Mouse (Mus musculus): ENCODE measurements around the gene Nploc4. TPM values are rescaled to one million over a fixed set of nuclear protein-coding genes. Genes with fewer than 3 reads are reported as not detected.

Gene Nploc4
- polyA plus RNA-seq, 1 experiment from 2014 or later: 56.8 TPM

Small RNA genes lying within 50 kb of the gene (microRNA-seq; reads per million reads assigned to microRNA genes)
- gene Gm23419 (not detected), gene Mir6935 (2.6 reads per million)

Other genes starting within 250 kb of the Nploc4 start
- gene Bahcc1, start 204.8 kb downstream of the Nploc4 start, polyA plus RNA-seq (2016; fragmentation: Nextera tagmentation; extraction: Ambion mirVana): 19.9 and 20.3 TPM in 2 replicates
- 3,099 and 3,197 TPM in 2 replicates for gene Actg1, start 89.2 kb downstream of the Nploc4 start, polyA plus RNA-seq (2016; fragmentation: Nextera tagmentation; extraction: Ambion mirVana)
- gene Fscn2, start 76.2 kb downstream of the Nploc4 start, polyA plus RNA-seq (2016; fragmentation: Nextera tagmentation; extraction: Ambion mirVana): 0.35 and 0.74 TPM in 2 replicates
- gene Faap100, start 58.9 kb downstream of the Nploc4 start, polyA plus RNA-seq (2016; fragmentation: Nextera tagmentation; extraction: Ambion mirVana): 34.2 and 40.6 TPM in 2 replicates
- not detected in 2 replicates for gene Tspan10, start 4.9 kb upstream of the Nploc4 start, polyA plus RNA-seq (2016; fragmentation: Nextera tagmentation; extraction: Ambion mirVana)
- 0.24 TPM in 1 of 2 replicates, not detected in the other for gene Pde6g, start 15.8 kb upstream of the Nploc4 start, polyA plus RNA-seq (2016; fragmentation: Nextera tagmentation; extraction: Ambion mirVana)
- gene Oxld1, start 20.4 kb upstream of the Nploc4 start, polyA plus RNA-seq (2016; fragmentation: Nextera tagmentation; extraction: Ambion mirVana): 9.7 and 10.5 TPM in 2 replicates
- 48.9 and 56.7 TPM in 2 replicates for gene Ccdc137, start 20.4 kb upstream of the Nploc4 start, polyA plus RNA-seq (2016; fragmentation: Nextera tagmentation; extraction: Ambion mirVana)
- 54.2 and 65.6 TPM in 2 replicates for gene Arl16, start 29.9 kb upstream of the Nploc4 start, polyA plus RNA-seq (2016; fragmentation: Nextera tagmentation; extraction: Ambion mirVana)
- 187 and 250 TPM in 2 replicates for gene Mrpl12, start 46.9 kb upstream of the Nploc4 start, polyA plus RNA-seq (2016; fragmentation: Nextera tagmentation; extraction: Ambion mirVana)
- gene Slc25a10, start 54.1 kb upstream of the Nploc4 start, polyA plus RNA-seq (2016; fragmentation: Nextera tagmentation; extraction: Ambion mirVana): 69.0 and 71.8 TPM in 2 replicates
- gene Gcgr, start 93.0 kb upstream of the Nploc4 start, polyA plus RNA-seq (2016; fragmentation: Nextera tagmentation; extraction: Ambion mirVana): 0.26 and 1.1 TPM in 2 replicates
- 223 and 235 TPM in 2 replicates for gene Mcrip1, start 112.0 kb upstream of the Nploc4 start, polyA plus RNA-seq (2016; fragmentation: Nextera tagmentation; extraction: Ambion mirVana)
- gene Ppp1r27, start 113.4 kb upstream of the Nploc4 start, polyA plus RNA-seq (2016; fragmentation: Nextera tagmentation; extraction: Ambion mirVana): 0.25 and 0.26 TPM in 2 replicates
- 613 and 656 TPM in 2 replicates for gene P4hb, start 135.5 kb upstream of the Nploc4 start, polyA plus RNA-seq (2016; fragmentation: Nextera tagmentation; extraction: Ambion mirVana)
- gene Arhgdia, start 143.9 kb upstream of the Nploc4 start, polyA plus RNA-seq (2016; fragmentation: Nextera tagmentation; extraction: Ambion mirVana): 742 and 814 TPM in 2 replicates
- 720 and 728 TPM in 2 replicates for gene Alyref, start 160.7 kb upstream of the Nploc4 start, polyA plus RNA-seq (2016; fragmentation: Nextera tagmentation; extraction: Ambion mirVana)
- 201 and 207 TPM in 2 replicates for gene Anapc11, start 160.7 kb upstream of the Nploc4 start, polyA plus RNA-seq (2016; fragmentation: Nextera tagmentation; extraction: Ambion mirVana)
- gene Npb, start 170.8 kb upstream of the Nploc4 start, polyA plus RNA-seq (2016; fragmentation: Nextera tagmentation; extraction: Ambion mirVana): 0.56 TPM in 1 of 2 replicates, not detected in the other
- gene Pcyt2, start 180.2 kb upstream of the Nploc4 start, polyA plus RNA-seq (2016; fragmentation: Nextera tagmentation; extraction: Ambion mirVana): 161 and 169 TPM in 2 replicates
- gene Sirt7, start 187.5 kb upstream of the Nploc4 start, polyA plus RNA-seq (2016; fragmentation: Nextera tagmentation; extraction: Ambion mirVana): 27.2 and 28.8 TPM in 2 replicates
- 25.9 and 28.1 TPM in 2 replicates for gene Mafg, start 195.9 kb upstream of the Nploc4 start, polyA plus RNA-seq (2016; fragmentation: Nextera tagmentation; extraction: Ambion mirVana)
- 40.6 TPM in 2 replicates for gene Pycr1, start 206.1 kb upstream of the Nploc4 start, polyA plus RNA-seq (2016; fragmentation: Nextera tagmentation; extraction: Ambion mirVana)
- gene Myadml2, start 210.4 kb upstream of the Nploc4 start, polyA plus RNA-seq (2016; fragmentation: Nextera tagmentation; extraction: Ambion mirVana): not detected in 2 replicates
- 9.1 and 10.1 TPM in 2 replicates for gene Notum, start 223.5 kb upstream of the Nploc4 start, polyA plus RNA-seq (2016; fragmentation: Nextera tagmentation; extraction: Ambion mirVana)
- 166 and 171 TPM in 2 replicates for gene Aspscr1, start 235.3 kb upstream of the Nploc4 start, polyA plus RNA-seq (2016; fragmentation: Nextera tagmentation; extraction: Ambion mirVana)